Mouse (Mus musculus) hindlimb bud, embryonic 11.5 days (tissue): Measurements from ENCODE around the gene Gm43064.
A peak's percentile ranks its signal among the peaks of the same experiment; 100 is the strongest.

Experiments used
- DNase-seq: peaks from one replicate; pipeline ENCODE4 v3.0.0-alpha.2; 2012; ENCODE audit warnings: low read depth, low spot score; ENCODE audit errors: extremely low spot score

The Gm43064 gene

DNA sequence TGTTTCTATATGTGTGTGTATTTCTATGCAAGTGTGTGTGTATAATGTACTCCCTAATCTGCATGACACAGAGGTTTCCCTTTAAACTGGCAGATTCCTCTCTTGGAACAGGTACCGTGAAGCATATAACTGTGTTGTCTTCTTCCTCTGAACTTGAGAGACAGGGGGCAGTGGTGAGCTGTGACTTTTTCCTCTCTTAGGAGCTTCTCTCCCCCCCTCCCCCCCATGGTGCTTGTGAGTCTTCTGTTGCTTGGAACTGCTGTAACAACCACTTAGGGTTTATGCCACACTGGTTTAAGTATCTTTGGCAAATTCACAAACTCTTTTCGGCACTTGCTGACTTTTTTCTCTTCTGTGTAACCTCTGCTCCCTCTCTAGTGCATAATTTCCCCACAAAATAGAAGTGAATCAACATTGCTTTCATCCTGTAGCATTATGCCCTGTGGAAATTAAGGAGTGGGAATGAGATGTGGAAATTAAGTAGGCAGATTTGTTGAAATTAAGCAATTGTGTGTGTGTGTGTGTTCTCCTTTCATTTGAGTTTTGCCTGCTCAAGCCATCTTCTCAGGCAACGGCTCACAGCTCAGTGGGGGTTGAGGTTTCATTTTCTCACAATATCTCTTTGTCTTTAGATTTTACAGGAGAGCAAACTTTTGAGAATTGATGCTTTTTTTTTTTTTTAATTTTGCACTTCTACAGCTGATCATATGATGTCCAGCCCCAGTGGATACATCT lies 43.4 kb downstream of the Gm43064 start:
- DNase-seq = no peak

DNA sequence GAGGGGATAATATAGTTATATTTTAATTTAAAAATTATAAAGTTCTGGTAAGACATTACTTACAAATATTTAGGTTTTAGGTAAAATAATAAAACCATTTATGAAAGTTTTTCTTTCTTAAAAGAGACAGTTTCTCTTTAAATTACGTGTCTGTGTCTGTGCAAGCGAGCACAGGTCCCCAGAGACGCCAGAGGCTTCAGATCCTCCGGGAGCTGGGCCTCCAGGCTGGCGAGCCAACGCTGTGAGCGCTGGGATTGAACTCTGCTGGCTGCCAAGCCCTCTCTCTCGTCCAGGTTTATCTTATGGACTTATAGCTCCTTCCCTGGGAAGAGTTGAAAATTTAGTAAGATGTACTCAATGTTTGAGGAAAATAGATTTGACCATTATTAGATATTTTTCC lies 44.4 kb downstream of the Gm43064 start:
- DNase-seq = no peak

DNA sequence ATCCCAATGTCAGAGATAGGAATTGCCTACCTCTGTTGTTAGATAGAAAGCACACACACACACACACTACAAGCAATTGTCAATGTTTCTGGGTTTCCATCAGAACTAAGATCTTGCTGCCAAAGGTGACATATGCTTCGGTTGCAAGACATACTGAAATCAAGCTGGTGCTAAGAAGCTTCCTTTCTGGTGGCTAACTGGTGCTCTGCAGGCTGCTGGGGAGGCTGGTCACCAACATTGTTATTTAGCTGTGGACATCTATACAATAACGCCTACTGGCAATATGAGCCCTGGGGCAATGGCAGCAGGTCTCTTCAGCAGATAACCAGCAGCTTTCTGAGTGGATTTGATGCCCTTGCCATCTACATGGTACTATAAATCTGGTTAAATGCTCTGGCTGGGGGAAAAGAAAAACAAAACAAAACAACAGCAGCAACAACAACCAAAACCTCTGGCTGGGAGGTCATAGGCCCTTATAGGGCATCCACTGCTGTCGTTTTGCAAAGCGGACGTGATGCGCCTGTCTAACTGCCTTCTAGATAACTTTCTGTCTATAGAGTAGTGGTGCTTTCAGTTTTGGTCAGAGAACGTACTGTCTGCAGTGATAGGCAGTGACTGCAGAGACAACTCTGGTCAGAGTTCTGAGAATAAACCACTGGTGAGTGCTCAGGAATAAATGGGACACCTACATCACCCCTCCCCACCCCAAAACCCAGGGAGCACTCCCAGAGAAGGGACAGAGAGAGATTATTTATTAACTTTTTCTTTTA lies 47.8 kb downstream of the Gm43064 start:
- no peak for DNase-seq

DNA sequence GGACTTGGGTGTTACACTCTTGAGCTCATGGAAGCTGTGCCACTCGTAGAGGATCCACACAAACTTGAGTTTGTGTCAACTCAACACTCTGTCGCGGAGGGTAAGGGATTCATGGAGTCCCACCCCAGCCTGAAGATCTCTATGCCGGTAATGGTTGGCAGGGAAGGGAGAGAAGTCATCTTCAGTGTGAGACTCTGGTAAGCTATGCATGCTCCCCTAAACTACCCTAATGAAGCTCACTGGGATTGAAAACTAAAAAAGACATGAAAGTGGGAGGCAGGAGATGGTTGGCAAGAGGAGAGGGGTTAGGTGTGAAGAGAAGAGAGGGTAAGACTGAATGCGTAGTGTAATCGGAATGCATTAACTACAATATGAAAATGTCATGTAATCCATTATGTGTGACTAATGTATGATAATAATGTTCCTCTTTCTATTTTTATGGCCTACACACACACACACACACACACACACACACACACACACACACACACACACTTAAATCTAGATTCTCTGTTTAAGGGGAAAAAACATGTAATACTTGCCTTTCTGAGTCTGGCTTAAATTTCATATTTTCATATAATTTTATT lies 48.7 kb downstream of the Gm43064 start:
- no peak for DNase-seq

DNA sequence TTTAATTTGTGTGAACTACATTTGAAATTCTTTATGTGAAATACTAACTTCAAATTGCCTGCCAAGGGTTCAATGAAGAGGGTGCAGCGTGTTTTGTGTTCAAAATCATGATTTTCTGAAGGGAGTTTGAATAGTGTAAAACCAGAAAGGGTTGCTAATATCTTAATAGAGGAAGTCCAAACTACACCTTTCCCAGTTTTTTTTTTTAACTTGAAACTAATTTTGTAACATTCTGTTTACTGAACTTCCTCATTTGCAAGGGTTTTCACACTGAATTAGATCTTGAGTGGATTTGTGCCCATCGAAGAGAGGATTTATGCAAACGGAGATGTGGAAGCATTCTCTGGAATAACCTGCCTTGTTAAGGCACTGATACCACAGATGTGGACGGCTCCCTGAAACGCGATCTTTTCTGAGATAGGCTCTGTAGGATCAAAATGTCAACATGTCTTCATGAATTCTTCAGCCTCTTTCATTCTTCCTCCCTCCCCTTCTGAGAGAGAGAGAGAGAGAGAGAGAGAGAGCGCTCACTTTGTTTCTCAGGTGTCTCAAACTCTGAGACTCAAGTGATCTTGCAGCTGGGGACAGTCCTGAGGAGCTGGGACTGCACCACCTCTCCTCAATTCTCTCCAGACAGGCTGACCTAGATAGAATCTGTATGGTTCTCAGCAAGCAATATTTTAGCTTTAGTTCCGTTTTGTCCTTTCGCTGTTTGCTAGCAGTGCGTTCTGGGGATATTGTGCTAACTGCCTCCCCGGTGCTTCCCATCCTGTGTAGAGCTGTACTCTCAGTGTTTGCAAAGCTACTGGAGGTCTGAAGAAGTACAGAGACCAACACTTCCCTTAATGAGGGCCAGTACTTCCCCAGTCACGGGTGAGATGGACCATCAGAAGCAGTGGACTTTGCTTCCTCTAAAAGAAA lies 49.8 kb downstream of the Gm43064 start, which contains the start of gene Ptpn22:
TSS of gene Ptpn22 (plus strand) at position 915 of the 921 bp plus-strand sequence.
- no peak for DNase-seq

DNA sequence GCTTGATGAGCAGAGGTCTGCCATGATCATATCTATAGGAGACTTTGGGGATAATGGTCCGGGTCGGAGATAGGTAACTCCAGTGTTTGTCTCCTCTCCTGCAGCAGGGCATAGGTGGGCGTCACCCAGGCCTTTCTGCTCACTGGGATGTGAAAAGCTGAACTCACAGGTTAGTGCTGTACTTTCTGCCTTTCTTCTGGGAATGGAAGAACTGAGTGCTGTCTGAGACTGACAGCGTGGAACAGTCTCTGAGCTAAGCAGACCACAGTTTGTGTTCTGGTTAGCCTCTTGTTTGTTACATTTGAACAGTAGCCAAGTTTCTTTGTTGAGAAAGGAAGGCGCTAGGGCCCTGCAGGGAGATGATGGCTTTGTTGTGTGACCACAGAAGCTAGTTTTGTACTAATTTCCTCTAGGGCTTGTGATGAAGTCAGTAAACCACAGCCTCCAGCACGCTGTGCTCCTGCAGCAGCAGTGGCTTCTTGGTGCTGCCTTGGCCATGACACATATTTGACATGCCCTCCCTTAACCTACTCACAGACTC lies 50.5 kb downstream of the Gm43064 start:
- no peak for DNase-seq

DNA sequence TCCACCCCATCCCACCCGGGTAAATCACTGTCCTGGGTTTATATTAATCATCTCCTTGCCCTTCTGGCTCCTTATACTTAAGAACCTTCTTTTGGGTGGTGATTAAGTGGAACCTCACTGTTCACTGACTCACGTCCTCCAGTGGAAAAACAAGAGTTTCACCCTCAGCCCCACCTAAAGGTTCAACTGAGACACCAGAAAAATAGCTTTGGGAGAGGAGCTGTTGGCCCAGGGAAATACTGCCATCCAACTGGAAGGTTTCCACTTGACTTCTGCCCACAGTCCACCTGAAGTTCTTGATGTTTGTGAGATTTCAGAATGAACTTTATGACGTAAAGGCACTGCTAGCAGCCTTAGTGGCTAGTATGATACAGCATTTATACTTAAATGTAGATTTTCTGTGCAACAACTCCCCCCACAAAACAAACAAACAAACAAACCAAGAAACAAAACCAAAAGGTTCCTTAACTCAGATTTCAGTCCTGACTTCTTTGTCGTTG lies 53.4 kb downstream of the Gm43064 start:
- no peak for DNase-seq

DNA sequence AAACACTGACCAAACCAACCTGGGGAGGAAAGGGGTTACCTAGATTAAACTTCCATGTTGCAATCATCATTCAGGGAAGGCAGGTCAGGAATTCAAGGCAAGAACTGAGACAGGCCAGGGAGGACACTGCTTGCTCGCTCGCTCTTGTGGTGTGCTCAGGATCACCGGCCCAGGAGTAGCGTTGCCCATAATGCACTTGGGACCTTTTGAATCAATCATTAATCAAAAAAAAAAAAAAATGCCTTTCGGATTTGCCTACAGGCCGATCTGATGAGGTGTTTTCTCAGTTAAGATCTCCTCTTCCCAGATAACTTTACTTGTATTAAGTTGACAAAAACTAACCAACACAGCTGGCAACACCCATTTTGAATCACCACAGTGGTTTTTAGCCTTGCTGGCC lies 54.8 kb downstream of the Gm43064 start:
- DNase-seq = no peak

DNA sequence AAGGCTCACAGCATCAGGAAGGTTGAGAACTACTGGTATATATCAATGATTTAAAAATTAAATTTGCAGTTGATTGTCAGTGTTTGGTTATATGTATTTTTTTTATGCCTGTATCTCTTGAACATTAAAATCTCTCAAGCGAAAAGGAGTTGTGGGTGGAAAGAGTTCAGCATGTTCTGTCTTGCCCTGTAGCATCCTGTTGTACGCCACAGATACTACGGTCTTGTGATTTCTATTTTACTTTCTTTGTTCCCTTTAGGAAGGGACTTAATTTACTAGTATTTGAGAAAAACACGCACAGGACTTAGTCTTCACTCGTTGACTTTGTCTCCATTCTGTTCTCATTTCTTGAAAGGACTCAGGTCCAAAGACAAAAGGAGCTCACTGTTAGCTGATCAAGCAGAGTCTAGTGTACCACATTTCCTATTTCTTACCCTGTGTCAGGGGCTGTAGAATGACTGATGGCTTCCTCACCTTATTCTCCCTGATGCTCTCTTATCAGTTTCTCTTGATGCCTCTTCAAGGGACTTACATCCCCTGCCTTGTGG lies 58.1 kb downstream of the Gm43064 start:
- DNase-seq = no peak

DNA sequence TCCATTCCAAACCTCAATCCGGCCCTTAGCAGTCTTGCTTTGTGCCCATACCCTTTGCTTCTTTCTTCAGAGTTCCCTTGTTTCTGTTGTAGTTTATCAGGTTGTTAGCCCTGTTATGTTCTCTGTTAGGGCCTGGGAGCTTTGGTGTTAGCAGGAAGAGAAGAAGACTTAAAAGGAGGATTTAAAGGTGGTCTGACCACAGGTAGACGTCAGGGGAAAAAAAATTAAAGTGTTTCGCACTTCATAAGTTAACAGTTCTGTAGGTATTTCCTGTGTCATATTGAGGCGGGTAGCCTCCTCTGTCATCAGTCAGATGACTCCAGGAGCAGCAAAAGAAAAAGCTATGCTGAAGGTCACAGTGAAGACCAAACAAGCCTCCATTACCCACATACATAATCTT lies 58.6 kb downstream of the Gm43064 start:
- no peak for DNase-seq

DNA sequence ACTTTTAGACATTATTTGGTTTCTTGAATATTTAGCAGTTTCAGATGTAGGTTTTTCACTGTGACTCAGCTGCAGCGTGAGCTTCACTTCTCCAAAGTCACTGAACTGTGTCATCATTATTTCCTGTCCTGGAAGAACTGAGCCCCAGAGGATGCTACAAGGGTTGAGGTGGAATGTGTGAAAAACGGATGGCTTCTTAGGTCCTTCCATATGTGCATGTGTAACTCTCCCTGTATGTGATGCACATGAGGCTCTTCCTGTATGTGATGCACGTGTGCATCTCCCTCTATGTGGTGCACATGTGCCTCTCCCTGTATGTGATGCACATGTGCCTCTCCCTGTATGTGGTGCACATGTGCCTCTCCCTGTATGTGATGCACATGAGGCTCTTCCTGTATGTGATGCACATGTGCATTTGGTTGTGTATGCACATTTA lies 63.3 kb downstream of the Gm43064 start:
- no peak for DNase-seq

DNA sequence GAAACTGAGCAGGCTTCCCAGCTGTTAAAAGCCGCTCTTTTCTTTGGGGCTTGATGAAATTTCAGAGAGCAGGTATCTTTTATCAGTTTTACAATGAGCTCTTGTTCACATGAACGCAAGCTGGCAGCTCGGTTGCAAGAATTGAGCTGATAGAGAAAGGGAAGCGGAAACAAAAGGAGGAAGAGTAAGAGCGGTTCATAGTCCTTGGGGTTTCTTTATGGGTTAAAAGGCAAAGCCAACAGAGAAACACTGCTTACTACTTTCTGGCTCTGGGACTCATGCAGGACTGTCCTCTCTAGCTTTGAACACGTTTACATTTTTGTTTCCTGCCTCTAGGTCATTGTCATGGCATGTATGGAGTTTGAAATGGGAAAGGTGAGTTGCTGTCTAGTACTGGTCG lies 65.0 kb downstream of the Gm43064 start:
- DNase-seq = no peak

DNA sequence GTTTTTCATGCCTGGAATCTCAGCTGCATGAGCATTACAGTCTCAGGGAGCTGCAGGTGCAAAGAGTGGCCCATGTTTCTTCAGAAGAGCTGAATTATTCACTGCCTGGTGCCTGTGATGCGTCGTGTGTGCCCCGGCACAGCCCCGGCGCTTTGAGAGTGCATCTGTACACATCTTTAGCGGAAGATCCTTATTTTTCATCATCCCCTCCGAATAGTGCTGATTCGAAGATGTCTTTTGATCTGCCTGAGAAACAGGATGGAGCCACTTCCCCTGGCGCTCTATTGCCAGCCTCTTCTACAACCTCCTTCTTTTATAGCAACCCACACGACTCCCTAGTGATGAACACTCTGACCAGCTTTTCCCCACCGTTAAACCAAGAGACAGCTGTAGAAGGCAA lies 76.6 kb downstream of the Gm43064 start:
- DNase-seq = no peak

DNA sequence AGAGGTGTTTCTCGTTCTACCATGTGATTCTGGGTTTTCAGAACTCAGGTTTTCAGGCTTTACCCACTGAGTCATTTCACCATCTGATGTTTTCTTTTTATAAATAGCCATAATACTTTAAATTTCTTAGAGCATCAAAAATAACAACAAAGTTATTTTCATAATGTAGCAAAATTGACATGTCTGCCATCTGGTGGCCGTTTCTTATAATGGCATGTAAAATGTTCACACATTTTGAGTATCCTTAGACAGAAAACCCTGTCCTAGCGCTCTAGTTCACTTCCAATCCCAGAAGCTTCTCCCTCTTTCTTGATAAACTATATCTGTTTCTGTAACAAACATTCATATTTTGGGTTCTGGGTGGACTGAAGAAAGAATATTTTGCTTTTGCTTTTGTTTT lies 78.2 kb downstream of the Gm43064 start:
- peak; percentile 10 for DNase-seq
